Mouse (Mus musculus): ENCODE measurements around the gene Snx27. TPM values are rescaled to one million over a fixed set of nuclear protein-coding genes. Genes with fewer than 3 reads are reported as not detected.

Gene Snx27
- total RNA-seq, 2 experiments from 2014 or later, result 9.8 to 13.0 TPM

Other genes starting within 250 kb of the Snx27 start
- not detected in 2 replicates for gene Them5, start 240.6 kb downstream of the Snx27 start, total RNA-seq (2015; ENCODE audit: low replicate concordance)
- not detected in 2 replicates for gene Them5, start 240.6 kb downstream of the Snx27 start, total RNA-seq (2017; ENCODE audit: low replicate concordance)
- not detected in 2 replicates for gene C2cd4d, start 220.3 kb downstream of the Snx27 start, total RNA-seq (2015; ENCODE audit: low replicate concordance)
- not detected in 2 replicates for gene C2cd4d, start 220.3 kb downstream of the Snx27 start, total RNA-seq (2017; ENCODE audit: low replicate concordance)
- gene Rorc, start 209.9 kb downstream of the Snx27 start, total RNA-seq (2015; ENCODE audit: low replicate concordance), result not detected in 2 replicates
- gene Rorc, start 209.9 kb downstream of the Snx27 start, total RNA-seq (2017; ENCODE audit: low replicate concordance), result not detected in 2 replicates
- not detected in 2 replicates for gene Lingo4, start 184.2 kb downstream of the Snx27 start, total RNA-seq (2015; ENCODE audit: low replicate concordance)
- not detected in 2 replicates for gene Lingo4, start 184.2 kb downstream of the Snx27 start, total RNA-seq (2017; ENCODE audit: low replicate concordance)
- gene Tdrkh, start 169.4 kb downstream of the Snx27 start, total RNA-seq (2015; ENCODE audit: low replicate concordance), result 1.9 and 6.5 TPM in 2 replicates
- gene Tdrkh, start 169.4 kb downstream of the Snx27 start, total RNA-seq (2017; ENCODE audit: low replicate concordance), result 1.7 TPM in 1 of 2 replicates, not detected in the other
- gene Mrpl9, start 139.4 kb downstream of the Snx27 start, total RNA-seq (2015; ENCODE audit: low replicate concordance), result 11.5 and 20.8 TPM in 2 replicates
- gene Mrpl9, start 139.4 kb downstream of the Snx27 start, total RNA-seq (2017; ENCODE audit: low replicate concordance), result 10.5 and 13.0 TPM in 2 replicates
- not detected in 2 replicates for gene Oaz3, start 138.8 kb downstream of the Snx27 start, total RNA-seq (2015; ENCODE audit: low replicate concordance)
- gene Oaz3, start 138.8 kb downstream of the Snx27 start, total RNA-seq (2017; ENCODE audit: low replicate concordance), result not detected in 2 replicates
- gene Celf3, start 104.4 kb downstream of the Snx27 start, total RNA-seq (2015; ENCODE audit: low replicate concordance), result not detected in 2 replicates
- gene Celf3, start 104.4 kb downstream of the Snx27 start, total RNA-seq (2017; ENCODE audit: low replicate concordance), result not detected in 2 replicates
- gene Riiad1, start 102.4 kb downstream of the Snx27 start, total RNA-seq (2015; ENCODE audit: low replicate concordance), result not detected in 2 replicates
- not detected in 2 replicates for gene Riiad1, start 102.4 kb downstream of the Snx27 start, total RNA-seq (2017; ENCODE audit: low replicate concordance)
- not detected in 2 replicates for gene Gm10972, start 60.4 kb upstream of the Snx27 start, total RNA-seq (2015; ENCODE audit: low replicate concordance)
- not detected in 2 replicates for gene Gm10972, start 60.4 kb upstream of the Snx27 start, total RNA-seq (2017; ENCODE audit: low replicate concordance)
- gene Tuft1, start 76.2 kb upstream of the Snx27 start, total RNA-seq (2015; ENCODE audit: low replicate concordance), result 0.77 and 2.5 TPM in 2 replicates
- gene Tuft1, start 76.2 kb upstream of the Snx27 start, total RNA-seq (2017; ENCODE audit: low replicate concordance), result 4.5 and 10.5 TPM in 2 replicates
- not detected in 2 replicates for gene Selenbp2, start 110.8 kb upstream of the Snx27 start, total RNA-seq (2015; ENCODE audit: low replicate concordance)
- 0.43 and 4.3 TPM in 2 replicates for gene Selenbp2, start 110.8 kb upstream of the Snx27 start, total RNA-seq (2017; ENCODE audit: low replicate concordance)
- not detected in 2 replicates for gene Cgn, start 203.8 kb upstream of the Snx27 start, total RNA-seq (2015; ENCODE audit: low replicate concordance)
- gene Cgn, start 203.8 kb upstream of the Snx27 start, total RNA-seq (2017; ENCODE audit: low replicate concordance), result not detected in 2 replicates